Mouse (Mus musculus): ENCODE data around the gene Irx4. TPM values are rescaled to one million over a fixed set of nuclear protein-coding genes. Genes with fewer than 3 reads are reported as not detected.

The Irx4 gene
- total and polyA plus RNA-seq, 3 experiments = not detected

GRCm38 (mm10) chr13:73267551-73267950 is 7.3 kb downstream of the Irx4 start:
- no peak for DNase-seq (ENCODE audit: low read depth, low spot score)
- Histone ChIP-seq H3K27ac (ENCODE audit: control insufficient read depth, low read depth, low read length) (no peak overlapping the region), H3K4me3 (ENCODE audit: control insufficient read depth in 1 of 2, insufficient read depth in 1 of 2, low read depth in 2 of 2, low read length in 2 of 2) (no peak overlapping the region), H3K9me3 (replicated peaks; ENCODE audit: insufficient read depth, low read length) (no peaks in the 10 kb centered on the region), H3K79me2 (ENCODE audit: control insufficient read depth, insufficient read depth, low read length, poor library complexity) (no peaks in the 10 kb centered on the region), H3K36me3 (ENCODE audit: control insufficient read depth in 1 of 2, insufficient read depth in 2 of 2, low read length in 2 of 2) (no peaks in the 10 kb centered on the region), H3K9ac (ENCODE audit: control insufficient read depth, low read depth, low read length, poor library complexity, severe bottlenecking) (no peak overlapping the region), H3K4me1 (ENCODE audit: control insufficient read depth in 1 of 2, insufficient read depth in 2 of 2, low read length in 2 of 2) (no peaks in the 10 kb centered on the region), H3K27me3 (ENCODE audit: control insufficient read depth in 1 of 2, insufficient read depth in 2 of 2, low read length in 2 of 2) (no peaks in the 10 kb centered on the region)
- no peak for TF ChIP-seq ZMIZ1 (IDR thresholded peaks at IDR 0.05; ENCODE audit: low read depth, low read length)
- no peak for TF ChIP-seq KAT2A (conservative IDR thresholded peaks at IDR 0.05; ENCODE audit: low read depth, low read length)
- TF ChIP-seq POLR2AphosphoS5 (IDR thresholded peaks at IDR 0.05; ENCODE audit: borderline replicate concordance, low read depth, low read length) = no peak
- TF ChIP-seq MYC (IDR thresholded peaks at IDR 0.05; ENCODE audit: low read depth, low read length) = no peak
- no peak for TF ChIP-seq POLR2AphosphoS2 (IDR thresholded peaks at IDR 0.05; ENCODE audit: low read length)

GRCm38 (mm10) chr13:73268702-73269101 is 8.4 kb downstream of the Irx4 start:
- Histone ChIP-seq H3K9me3 (replicated peaks; ENCODE audit: insufficient read depth, low read length) (no peaks in the 10 kb centered on the region), H3K27me3 (ENCODE audit: control insufficient read depth in 1 of 2, insufficient read depth in 2 of 2, low read length in 2 of 2) (no peaks in the 10 kb centered on the region)
- DNase-seq (ENCODE audit: low read depth, low spot score) = no peak

GRCm38 (mm10) chr13:73269251-73269650 is 9.0 kb downstream of the Irx4 start:
- DNase-seq (ENCODE audit: low read depth, low spot score) = no peak
- Histone ChIP-seq H3K9ac (ENCODE audit: control insufficient read depth, low read depth, low read length, poor library complexity, severe bottlenecking) (no peak overlapping the region), H3K27ac (ENCODE audit: control insufficient read depth, low read depth, low read length) (no peak overlapping the region), H3K4me1 (ENCODE audit: control insufficient read depth in 1 of 2, insufficient read depth in 2 of 2, low read length in 2 of 2) (no peaks in the 10 kb centered on the region), H3K4me3 (ENCODE audit: control insufficient read depth in 1 of 2, insufficient read depth in 1 of 2, low read depth in 2 of 2, low read length in 2 of 2) (no peak overlapping the region), H3K36me3 (ENCODE audit: control insufficient read depth in 1 of 2, insufficient read depth in 2 of 2, low read length in 2 of 2) (no peaks in the 10 kb centered on the region), H3K9me3 (replicated peaks; ENCODE audit: insufficient read depth, low read length) (no peaks in the 10 kb centered on the region), H3K79me2 (ENCODE audit: control insufficient read depth, insufficient read depth, low read length, poor library complexity) (no peaks in the 10 kb centered on the region), H3K27me3 (ENCODE audit: control insufficient read depth in 1 of 2, insufficient read depth in 2 of 2, low read length in 2 of 2) (no peaks in the 10 kb centered on the region)
- no peak for TF ChIP-seq ZKSCAN1 (IDR thresholded peaks at IDR 0.05; ENCODE audit: low read depth, low read length)
- TF ChIP-seq CHD1 (IDR thresholded peaks at IDR 0.05; ENCODE audit: low read depth, low read length) = no peak

More at GRCm38 (mm10) chr13:73268702-73269101, 8.4 kb downstream of the Irx4 start:
- TF ChIP-seq CTCF (IDR thresholded peaks at IDR 0.05 in 2 of 3, conservative IDR thresholded peaks at IDR 0.05 in 1 of 3; ENCODE audit: control insufficient read depth in 1 of 3, insufficient read depth in 1 of 3, low read depth in 2 of 3, low read length in 3 of 3, poor library complexity in 1 of 3, severe bottlenecking in 1 of 3) (no peak), ZMIZ1 (IDR thresholded peaks at IDR 0.05; ENCODE audit: low read depth, low read length) (no peak), MYC (IDR thresholded peaks at IDR 0.05; ENCODE audit: low read depth, low read length) (no peak), MEF2A (IDR thresholded peaks at IDR 0.05; ENCODE audit: extremely low read depth, insufficient replicate concordance, low read depth, low read length, poor library complexity, severe bottlenecking) (no peak), ZNF384 (IDR thresholded peaks at IDR 0.05; ENCODE audit: low read depth, low read length) (no peak), GABPA (IDR thresholded peaks at IDR 0.05; ENCODE audit: low read depth, low read length) (no peak), MXI1 (IDR thresholded peaks at IDR 0.05; ENCODE audit: low read depth, low read length) (no peak), KAT2A (conservative IDR thresholded peaks at IDR 0.05; ENCODE audit: low read depth, low read length) (no peak), NRF1 (IDR thresholded peaks at IDR 0.05; ENCODE audit: insufficient read depth, low read depth, low read length, poor library complexity, severe bottlenecking) (no peak), ETS1 (IDR thresholded peaks at IDR 0.05; ENCODE audit: low read depth, low read length) (no peak), POLR2AphosphoS2 (IDR thresholded peaks at IDR 0.05; ENCODE audit: low read length) (no peak), POLR2AphosphoS5 (IDR thresholded peaks at IDR 0.05; ENCODE audit: borderline replicate concordance, low read depth, low read length) (no peak), POLR2A (IDR thresholded peaks at IDR 0.05; ENCODE audit: control insufficient read depth in 1 of 2, insufficient read depth in 1 of 2, low read depth in 1 of 2, low read length in 2 of 2, poor library complexity in 1 of 2) (no peak), UBTF (IDR thresholded peaks at IDR 0.05; ENCODE audit: borderline replicate concordance, insufficient read depth, low read depth, low read length) (no peak)
- H3K9ac ChIP-seq (ENCODE audit: control insufficient read depth, low read depth, low read length, poor library complexity, severe bottlenecking) = no peak overlapping the region
- no peak overlapping the region for H3K27ac ChIP-seq (ENCODE audit: control insufficient read depth, low read depth, low read length)
- no peaks in the 10 kb centered on the region for H3K4me1 ChIP-seq (ENCODE audit: control insufficient read depth in 1 of 2, insufficient read depth in 2 of 2, low read length in 2 of 2)
- H3K36me3 ChIP-seq (ENCODE audit: control insufficient read depth in 1 of 2, insufficient read depth in 2 of 2, low read length in 2 of 2) = no peaks in the 10 kb centered on the region
- no peak overlapping the region for H3K4me3 ChIP-seq (ENCODE audit: control insufficient read depth in 1 of 2, insufficient read depth in 1 of 2, low read depth in 2 of 2, low read length in 2 of 2)
- H3K79me2 ChIP-seq (ENCODE audit: control insufficient read depth, insufficient read depth, low read length, poor library complexity) = no peaks in the 10 kb centered on the region
